Mouse (Mus musculus) NIH3T3 (cell line): ENCODE measurements around the gene Nell2.
"Not testable (repeated sequence)": the region's sequence is repeated elsewhere in the genome, so short reads cannot be mapped to it uniquely, and the experiment has no call there.

Source experiments
- DNase-seq: peaks from one replicate; pipeline ENCODE4 v3.0.0-alpha.2; 2012; ENCODE audit warnings: low read depth

Gene Nell2

GRCm38 (mm10) chr15:95527948-95528861, at the start of gene Nell2:
TSS of gene Nell2 (minus strand) at chr15:95528559.
- no peak for DNase-seq

DNA sequence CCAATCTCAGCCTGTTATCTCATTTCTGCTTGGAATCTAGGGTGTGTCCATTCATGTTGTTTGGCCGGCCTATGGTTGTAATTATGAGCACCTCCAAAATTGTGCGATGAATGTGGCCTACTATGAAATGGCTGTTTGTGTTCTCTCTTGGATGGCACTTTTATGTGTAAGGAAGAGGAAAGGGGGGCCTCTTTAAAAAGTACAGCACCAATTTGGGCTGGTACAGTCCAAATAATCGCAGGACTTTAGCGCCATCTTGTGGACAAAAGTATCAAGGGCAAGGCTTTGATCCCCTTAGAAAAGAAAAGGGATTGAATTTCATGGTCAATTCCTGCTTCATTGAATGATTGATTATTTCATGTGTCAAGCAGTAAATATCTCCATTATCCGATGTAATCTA, 46.3 kb upstream of the Nell2 start:
- peak; percentile 79 for DNase-seq

DNA sequence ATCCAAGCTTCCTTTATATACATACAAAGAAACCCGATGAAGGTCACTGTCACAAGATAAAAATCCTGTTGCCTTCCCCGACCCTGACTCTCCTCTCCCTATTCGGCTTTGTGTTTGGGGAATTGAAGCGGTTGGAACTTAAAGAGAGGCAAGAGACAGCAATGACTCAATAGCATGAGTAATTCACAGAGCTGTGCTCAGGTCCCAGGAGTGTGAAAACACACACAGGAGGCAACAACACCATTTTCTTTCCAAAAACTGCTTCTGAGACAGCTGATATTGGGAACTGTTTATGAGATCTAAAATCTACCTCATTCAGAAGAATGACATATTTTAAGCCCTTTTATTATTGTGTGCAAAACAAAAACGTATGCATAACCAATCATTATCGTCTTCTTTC, 41.2 kb upstream of the Nell2 start:
- no peak for DNase-seq

- no peak for DNase-seq
Observed at GRCm38 (mm10) chr15:95565160-95565559, 36.8 kb upstream of the Nell2 start.

DNA sequence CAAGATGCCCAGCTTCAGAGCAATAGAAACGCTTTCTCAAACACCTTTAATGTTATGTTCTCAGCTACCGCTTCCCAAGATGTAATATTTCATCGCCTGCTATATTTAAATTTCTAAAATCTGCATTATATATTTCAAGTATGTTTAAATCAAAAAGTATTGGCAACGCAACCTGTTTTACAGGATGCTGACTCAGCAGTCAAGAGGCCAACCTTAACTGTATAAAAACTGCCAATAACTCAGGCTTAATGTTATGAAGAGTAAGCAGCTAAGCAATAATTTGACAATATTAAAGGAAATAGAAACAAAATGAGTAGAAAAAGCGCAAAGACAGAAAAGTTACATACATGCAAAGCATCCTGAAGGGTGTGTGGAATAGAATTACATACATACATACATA, 32.9 kb upstream of the Nell2 start:
- DNase-seq, result no peak

DNA sequence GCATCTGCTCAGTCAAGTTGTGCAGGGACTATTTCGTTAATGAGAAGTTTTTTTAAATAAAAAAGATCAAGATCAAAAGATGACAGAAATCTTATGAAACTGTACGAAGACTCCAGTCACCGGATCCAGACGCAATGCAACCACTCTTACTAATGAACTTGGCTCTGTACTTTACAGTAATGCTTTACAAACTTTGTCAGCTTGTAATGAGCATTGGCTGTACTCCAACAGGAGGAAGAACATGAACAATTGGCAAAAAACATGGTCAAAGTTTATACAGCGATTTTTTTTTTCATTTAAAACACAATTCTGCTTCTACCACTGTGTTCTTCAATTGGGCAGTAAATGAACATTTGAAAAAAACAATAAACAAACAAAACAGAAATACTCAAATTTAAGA, 21.7 kb upstream of the Nell2 start:
- no peak for DNase-seq

GRCm38 (mm10) chr15:95542632-95543031, 14.3 kb upstream of the Nell2 start:
- no peak for DNase-seq

GRCm38 (mm10) chr15:95536724-95537123, 8.4 kb upstream of the Nell2 start:
- DNase-seq, result no peak

GRCm38 (mm10) chr15:95536230-95536629, 7.9 kb upstream of the Nell2 start:
- no peak for DNase-seq

GRCm38 (mm10) chr15:95534644-95535043, 6.3 kb upstream of the Nell2 start:
- no peak for DNase-seq

DNA sequence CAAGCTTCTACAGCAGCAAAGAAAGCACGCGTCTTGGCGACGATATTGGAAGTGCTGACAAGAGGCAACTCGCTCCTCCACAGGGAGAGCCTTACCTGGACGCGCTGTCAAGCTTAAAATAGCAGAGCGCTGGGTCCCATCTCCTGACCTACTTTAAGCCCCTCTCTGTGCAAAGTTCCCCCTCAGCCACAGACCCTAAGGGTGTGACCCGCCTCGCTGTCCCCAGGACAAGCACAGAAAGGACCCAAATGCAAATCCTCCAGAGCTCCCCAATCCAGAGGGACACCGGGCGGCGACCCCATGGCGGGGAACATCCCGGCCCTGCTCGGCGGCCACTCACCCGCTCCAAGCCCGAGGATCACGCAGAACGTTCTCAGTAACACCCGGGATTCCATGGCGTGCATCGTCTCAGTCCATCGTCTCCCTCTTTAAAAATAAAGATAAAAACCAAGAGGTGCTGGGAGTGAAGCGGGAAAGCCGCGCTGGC, 855 bp downstream of the Nell2 start:
- no peak for DNase-seq

DNA sequence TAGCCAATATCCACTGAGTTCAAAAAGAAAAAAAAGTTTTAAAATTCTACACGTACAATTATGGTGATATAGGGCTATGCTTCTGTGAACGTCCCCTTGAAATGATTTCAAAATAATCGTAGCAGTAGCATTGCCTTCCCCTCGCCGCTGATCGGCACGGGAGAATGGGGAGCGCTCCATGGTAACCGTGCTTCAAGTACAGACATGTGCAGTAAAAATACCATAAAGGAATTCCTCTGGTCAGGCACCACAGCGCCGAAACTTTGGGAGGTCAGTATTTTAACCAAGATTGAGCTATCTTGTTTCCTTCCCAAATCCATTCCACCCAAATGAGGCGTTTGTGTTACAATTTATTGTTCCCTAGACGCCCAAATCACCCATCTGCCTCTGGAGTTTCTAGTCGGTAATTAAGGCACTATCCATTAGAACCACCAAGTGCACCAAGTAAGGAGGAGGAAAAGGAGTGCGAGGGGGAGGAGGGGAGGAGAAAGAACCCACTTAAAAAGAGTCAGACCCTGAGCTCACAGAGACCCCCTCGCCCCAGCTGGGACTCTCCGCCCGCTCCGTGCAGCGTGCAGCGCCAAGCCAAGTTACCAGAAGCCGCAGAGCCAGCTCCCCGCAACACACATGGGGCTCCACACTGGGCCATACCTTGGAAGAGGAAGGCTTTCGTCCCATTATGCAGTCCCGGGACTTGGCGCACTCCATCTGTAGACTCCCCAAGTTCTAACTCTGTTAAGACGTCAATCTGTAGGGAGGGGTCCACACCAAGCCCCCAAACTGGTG, 1.5 kb downstream of the Nell2 start:
- DNase-seq, result no peak

- no peak for DNase-seq
Observed at GRCm38 (mm10) chr15:95525997-95526396, 2.4 kb downstream of the Nell2 start.

DNA sequence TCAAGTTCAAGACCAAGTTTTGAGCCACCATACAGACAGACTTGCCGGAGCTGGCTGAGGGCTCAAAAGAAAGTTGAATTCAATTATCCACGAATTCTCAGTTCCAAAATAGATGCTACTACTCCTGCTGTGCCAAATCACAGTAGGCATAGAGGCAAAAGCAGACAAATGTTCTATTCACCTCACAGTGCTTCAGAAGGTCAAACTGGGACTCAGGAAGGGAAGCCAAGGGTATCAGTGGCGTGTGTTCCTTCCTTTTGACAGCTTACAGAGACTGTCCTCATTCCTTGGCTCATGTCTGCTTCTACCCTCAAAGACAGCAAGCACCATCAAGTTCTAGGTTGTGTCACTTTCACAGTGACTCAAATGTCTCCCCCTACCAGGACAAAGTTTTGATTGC, 10.2 kb downstream of the Nell2 start:
- no peak for DNase-seq

DNA sequence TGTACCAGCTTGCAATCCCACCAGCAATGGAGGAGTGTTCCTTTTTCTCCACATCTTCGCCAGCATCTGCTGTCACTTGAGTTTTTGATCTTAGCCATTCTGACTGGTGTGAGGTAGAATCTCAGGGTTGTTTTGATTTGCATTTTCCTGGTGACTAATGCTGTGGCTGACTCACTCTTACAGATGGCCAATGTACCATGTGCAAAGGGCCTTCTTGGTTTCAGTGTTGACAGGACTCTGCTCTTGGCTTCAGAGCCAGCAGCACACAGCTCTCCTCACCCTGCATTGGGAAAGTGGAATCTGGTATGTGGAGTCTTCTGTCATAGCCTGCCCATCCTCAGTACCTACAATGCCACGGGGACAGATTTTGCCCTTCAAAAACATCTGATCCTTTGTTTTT, 15.1 kb downstream of the Nell2 start:
- not testable (repeated sequence) for DNase-seq

- no peak for DNase-seq
Observed at GRCm38 (mm10) chr15:95495666-95496065, 32.7 kb downstream of the Nell2 start.

- no peak for DNase-seq
Observed at GRCm38 (mm10) chr15:95495193-95495592, 33.2 kb downstream of the Nell2 start.

DNA sequence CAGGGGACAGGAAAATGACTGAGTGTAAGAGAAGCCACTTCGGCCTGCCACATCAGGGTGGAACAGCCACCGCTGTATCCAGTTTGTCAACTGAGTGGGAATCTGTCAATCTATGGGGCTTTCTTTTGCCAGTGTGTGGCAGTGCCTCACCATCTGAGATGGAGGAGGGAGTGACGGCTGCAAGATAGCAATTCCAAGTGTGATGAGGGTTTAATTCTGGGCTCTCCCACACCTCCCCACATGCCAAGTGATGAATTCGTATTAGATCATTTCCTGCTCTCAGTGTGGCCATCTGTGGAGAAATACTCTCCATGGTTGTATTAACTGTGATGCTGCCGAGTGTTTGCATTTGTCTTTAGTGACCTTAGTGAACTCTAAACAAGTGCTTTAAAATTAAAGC, 36.2 kb downstream of the Nell2 start:
- DNase-seq, result no peak

- peak; percentile 2 for DNase-seq
Observed at GRCm38 (mm10) chr15:95489174-95489573, 39.2 kb downstream of the Nell2 start.

GRCm38 (mm10) chr15:95487961-95488360, 40.4 kb downstream of the Nell2 start:
- no peak for DNase-seq

DNA sequence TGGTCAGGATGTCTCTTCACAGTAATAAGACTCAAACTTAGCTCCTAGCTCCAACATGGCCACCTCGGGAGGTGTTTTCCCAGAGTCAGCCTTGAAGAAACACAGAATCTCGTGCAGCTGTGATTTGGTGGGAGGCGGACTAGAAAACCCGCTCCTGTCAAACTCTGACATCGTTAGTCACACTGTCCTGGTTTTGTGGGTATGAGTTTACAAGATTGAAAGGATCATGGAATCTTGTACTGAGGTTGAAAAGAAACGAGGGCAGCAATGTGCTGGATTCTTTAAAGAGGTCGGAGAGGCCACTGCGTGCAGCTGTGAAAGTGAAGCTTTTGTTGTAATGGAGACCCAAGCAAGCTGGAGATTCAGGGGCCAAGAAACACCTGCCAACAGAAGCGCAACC, 46.4 kb downstream of the Nell2 start:
- DNase-seq, result no peak

DNA sequence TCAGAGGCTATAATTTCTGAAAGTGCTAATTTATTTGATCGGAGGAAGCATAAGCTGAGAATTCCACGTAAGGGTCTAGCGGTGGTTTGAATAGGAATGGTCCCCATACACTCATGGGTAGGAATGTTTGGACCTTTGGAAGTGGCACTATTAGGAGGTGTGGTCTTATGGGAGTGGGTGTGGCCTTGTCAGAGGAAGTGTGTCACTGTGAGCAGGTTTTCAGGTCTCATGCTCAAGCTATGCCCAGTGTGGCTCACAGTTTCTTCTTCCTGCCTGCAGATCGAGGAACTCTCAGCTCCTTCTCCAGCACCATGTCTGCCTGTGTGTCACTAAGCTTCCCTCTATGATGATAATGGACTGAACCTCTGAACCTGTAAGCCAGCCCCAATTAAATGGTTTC, 46.8 kb downstream of the Nell2 start:
- DNase-seq, result no peak

DNA sequence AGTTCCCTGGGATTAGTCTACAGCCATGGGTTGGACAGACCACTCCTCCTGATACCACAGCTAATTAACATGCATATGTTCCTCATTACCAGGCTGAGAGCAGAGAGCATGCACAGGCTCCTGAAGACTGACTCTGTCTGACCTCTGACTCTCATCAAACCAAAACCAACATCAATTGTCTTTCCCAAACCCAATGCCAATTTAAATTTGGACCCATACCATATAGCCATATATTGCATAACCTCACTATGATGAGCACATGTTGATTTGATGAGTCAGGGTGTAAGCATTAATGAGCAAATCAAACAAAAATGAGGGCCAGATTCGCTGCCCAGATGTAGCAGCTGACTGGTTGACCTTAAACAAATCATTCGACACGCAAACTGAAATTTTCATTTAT, 51.9 kb downstream of the Nell2 start:
- DNase-seq, result peak; percentile 5
